Mouse (Mus musculus) lung, embryonic 16.5 days (tissue): ENCODE results near the gene Hecw2. TPM values are rescaled to one million over a fixed set of nuclear protein-coding genes. Genes with fewer than 3 reads are reported as not detected.

Source experiments
- ATAC-seq: fragments of 200-750 bp; cut with Nextera tagmentation; 2 replicates; pipeline ENCODE4 v1.8.0; 2017; ENCODE audit warnings: low read depth, mild to moderate bottlenecking, moderate library complexity
- H3K27ac ChIP-seq: fragments of 300-500 bp; sonication (generic); 2 replicates; pipeline ENCODE4 v1.5.1; 2014; ENCODE audit warnings: mild to moderate bottlenecking, control low read depth, low read length
- H3K27me3 ChIP-seq: fragments of 300-500 bp; sonication (generic); 2 replicates; pipeline ENCODE4 v1.6.1; 2014; ENCODE audit warnings: low read depth, low read length, mixed read lengths; ENCODE audit not compliant: control insufficient read depth, insufficient read depth
- H3K36me3 ChIP-seq: fragments of 300-500 bp; sonication (generic); 2 replicates; pipeline ENCODE4 v1.6.1; 2014; ENCODE audit warnings: low read length; ENCODE audit not compliant: control insufficient read depth, insufficient read depth
- H3K4me1 ChIP-seq: fragments of 300-500 bp; sonication (generic); replicated peaks from 2 replicates; pipeline ENCODE4 v1.6.1; 2014; ENCODE audit warnings: low read length, mixed read lengths; ENCODE audit not compliant: control insufficient read depth, insufficient read depth
- H3K4me2 ChIP-seq: fragments of 300-500 bp; sonication (generic); 2 replicates; pipeline ENCODE4 v1.6.1; 2014; ENCODE audit warnings: low read depth, low read length, control low read depth
- H3K4me3 ChIP-seq: fragments of 300-500 bp; sonication (generic); 2 replicates; pipeline ENCODE4 v1.5.1; 2014; ENCODE audit warnings: mild to moderate bottlenecking, low read length, control low read depth
- H3K9ac ChIP-seq: fragments of 300-500 bp; sonication (generic); 2 replicates; pipeline ENCODE4 v1.6.1; 2014; ENCODE audit warnings: low read length, control low read depth
- H3K9me3 ChIP-seq: fragments of 300-500 bp; sonication (generic); 2 replicates; pipeline ENCODE4 v1.6.1; 2016; ENCODE audit warnings: low read length; ENCODE audit not compliant: control insufficient read depth
- WGBS: fragments of 180-500 bp; shearing (Covaris S2); extraction: QIAGEN DNeasy Blood & Tissue Kit; methylation state at CpG from one replicate; pipeline ENCODE4 v1.1.7; 2014; 5-methylcytosine and 5-hydroxymethylcytosine counted together
- polyA plus RNA-seq: library from polyadenylated mRNA; unstranded; fragments of >200 nt; fragmentation: Nextera tagmentation; extraction: Ambion mirVana; gene quantifications from 2 replicates; pipeline ENCODE4 v1.2.1, GENCODE M21; 2015

The Hecw2 gene
- polyA plus RNA-seq, 1 experiment from 2014 or later: 5.8 TPM

GRCm38 (mm10) chr1:54121071-54121730, 73.8 kb downstream of the Hecw2 start:
- no peaks in the 10 kb centered on the region for H3K36me3 ChIP-seq
- no peak for ATAC-seq
- 86% methylated on average over 5 of the region's 5 CpGs for WGBS

GRCm38 (mm10) chr1:54119638-54120320, 75.2 kb downstream of the Hecw2 start:
- ATAC-seq: no peak
- Histone ChIP-seq H3K27ac (no peak overlapping the region), H3K4me2 (no peak overlapping the region), H3K27me3 (no peaks in the 10 kb centered on the region), H3K4me1 (no peaks in the 10 kb centered on the region), H3K9me3 (no peaks in the 10 kb centered on the region), H3K4me3 (no peak overlapping the region), H3K9ac (no peak overlapping the region), H3K36me3 (no peaks in the 10 kb centered on the region)
- 60% methylated on average over 9 of the region's 9 CpGs for WGBS

More at GRCm38 (mm10) chr1:54121071-54121730, 73.8 kb downstream of the Hecw2 start:
- no peaks in the 10 kb centered on the region for H3K27me3 ChIP-seq
- no peaks in the 10 kb centered on the region for H3K4me1 ChIP-seq
- H3K4me2 ChIP-seq: no peak overlapping the region
- H3K4me3 ChIP-seq: no peak overlapping the region
- no peaks in the 10 kb centered on the region for H3K9me3 ChIP-seq
- no peak overlapping the region for H3K9ac ChIP-seq
- no peak overlapping the region for H3K27ac ChIP-seq

- Histone ChIP-seq H3K27me3 (no peaks in the 10 kb centered on the region), H3K9ac (no peak overlapping the region), H3K27ac (0 out of 2 replicates have a peak overlapping the region, but pooled peaks have one; percentile 6), H3K36me3 (no peaks in the 10 kb centered on the region), H3K9me3 (no peaks in the 10 kb centered on the region), H3K4me3 (no peak overlapping the region), H3K4me1 (no peaks in the 10 kb centered on the region), H3K4me2 (no peak overlapping the region)
- 61% methylated on average over 8 of the region's 8 CpGs for WGBS
- ATAC-seq: no peak
Observed at GRCm38 (mm10) chr1:54118342-54118973, 76.5 kb downstream of the Hecw2 start.

- WGBS: 45% methylated on average over 8 of the region's 8 CpGs
- Histone ChIP-seq H3K27me3 (no peaks in the 10 kb centered on the region), H3K27ac (no peak overlapping the region), H3K9me3 (no peaks in the 10 kb centered on the region), H3K4me3 (no peak overlapping the region), H3K4me2 (0 out of 2 replicates have a peak overlapping the region, but pooled peaks have one; percentile 3), H3K4me1 (0 out of 2 replicates have a peak, but pooled peaks cover 2% of the 10 kb centered on the region), H3K36me3 (no peaks in the 10 kb centered on the region), H3K9ac (no peak overlapping the region)
- ATAC-seq: peak; percentile 71
Observed at GRCm38 (mm10) chr1:54110920-54111605, 83.9 kb downstream of the Hecw2 start.

- H3K4me2 ChIP-seq: no peak overlapping the region
Observed at GRCm38 (mm10) chr1:54109255-54109654, 85.7 kb downstream of the Hecw2 start.

GRCm38 (mm10) chr1:54106756-54107155, 88.2 kb downstream of the Hecw2 start:
- Histone ChIP-seq H3K4me1 (0 out of 2 replicates have a peak, but pooled peaks cover 2% of the 10 kb centered on the region), H3K27ac (no peak overlapping the region), H3K9me3 (no peaks in the 10 kb centered on the region), H3K36me3 (no peaks in the 10 kb centered on the region), H3K9ac (no peak overlapping the region), H3K4me2 (no peak overlapping the region), H3K4me3 (no peak overlapping the region), H3K27me3 (no peaks in the 10 kb centered on the region)
- no peak for ATAC-seq
- 74% methylated on average over 3 of the region's 3 CpGs for WGBS

More at GRCm38 (mm10) chr1:54109255-54109654, 85.7 kb downstream of the Hecw2 start:
- Histone ChIP-seq H3K9ac (no peak overlapping the region), H3K27me3 (no peaks in the 10 kb centered on the region), H3K4me1 (0 out of 2 replicates have a peak, but pooled peaks cover 2% of the 10 kb centered on the region), H3K4me3 (no peak overlapping the region), H3K36me3 (no peaks in the 10 kb centered on the region), H3K27ac (no peak overlapping the region), H3K9me3 (no peaks in the 10 kb centered on the region)
- 54% methylated on average over 5 of the region's 5 CpGs for WGBS
- ATAC-seq: no peak

GRCm38 (mm10) chr1:54079708-54080107, 115.3 kb downstream of the Hecw2 start:
- WGBS: 94% methylated on average over 3 of the region's 3 CpGs
- ATAC-seq: no peak
- Histone ChIP-seq H3K4me2 (no peak overlapping the region), H3K9me3 (no peaks in the 10 kb centered on the region), H3K27me3 (no peaks in the 10 kb centered on the region), H3K9ac (no peak overlapping the region), H3K36me3 (no peaks in the 10 kb centered on the region), H3K4me3 (no peak overlapping the region), H3K27ac (no peak overlapping the region), H3K4me1 (no peaks in the 10 kb centered on the region)

GRCm38 (mm10) chr1:54074456-54074855, 120.5 kb downstream of the Hecw2 start:
- Histone ChIP-seq H3K36me3 (no peaks in the 10 kb centered on the region), H3K27ac (no peak overlapping the region), H3K4me1 (no peaks in the 10 kb centered on the region), H3K27me3 (no peaks in the 10 kb centered on the region), H3K4me3 (no peak overlapping the region), H3K4me2 (no peak overlapping the region), H3K9me3 (no peaks in the 10 kb centered on the region), H3K9ac (no peak overlapping the region)
- WGBS: 37% methylated on average over 1 of the region's 1 CpGs
- ATAC-seq: no peak

GRCm38 (mm10) chr1:54070121-54070520, 124.8 kb downstream of the Hecw2 start:
- Histone ChIP-seq H3K4me2 (no peak overlapping the region), H3K27me3 (no peaks in the 10 kb centered on the region), H3K4me3 (no peak overlapping the region), H3K27ac (no peak overlapping the region), H3K4me1 (no peaks in the 10 kb centered on the region), H3K9me3 (no peaks in the 10 kb centered on the region), H3K9ac (no peak overlapping the region), H3K36me3 (no peaks in the 10 kb centered on the region)
- ATAC-seq: no peak
- 81% methylated on average over 2 of the region's 2 CpGs for WGBS
